Mouse (Mus musculus): ENCODE data around the gene Ak9.
"Not testable (repeated sequence)": the region's sequence is repeated elsewhere in the genome, so short reads cannot be mapped to it uniquely, and the experiment has no call there.

GRCm38 (mm10) chr10:41410821-41411220 lies 107.0 kb downstream of the Ak9 start:
- TF ChIP-seq CEBPB (IDR thresholded peaks at IDR 0.05; ENCODE audit: insufficient read depth, poor library complexity, severe bottlenecking); USF1 (IDR thresholded peaks at IDR 0.05; ENCODE audit: low read depth); MAX (IDR thresholded peaks at IDR 0.05; ENCODE audit: low read depth); REST (IDR thresholded peaks at IDR 0.05; ENCODE audit: insufficient read depth, insufficient read length); POLR2AphosphoS2 (IDR thresholded peaks at IDR 0.05; ENCODE audit: insufficient read length, low read depth); MYOD1 (IDR thresholded peaks at IDR 0.05; ENCODE audit: control insufficient read depth in 1 of 3, insufficient read length in 2 of 3, low read depth in 2 of 3); POLR2A (IDR thresholded peaks at IDR 0.05; ENCODE audit: insufficient read length, low read depth); SRF (IDR thresholded peaks at IDR 0.05; ENCODE audit: control insufficient read depth, insufficient read length, low read depth); E2F4 (IDR thresholded peaks at IDR 0.05; ENCODE audit: insufficient read depth); TCF12 (IDR thresholded peaks at IDR 0.05; ENCODE audit: insufficient read depth, poor library complexity, severe bottlenecking); MYOG (IDR thresholded peaks at IDR 0.05; ENCODE audit: control insufficient read depth in 1 of 3, insufficient read depth in 1 of 3, insufficient read length in 2 of 3, low read depth in 2 of 3); TCF3 (IDR thresholded peaks at IDR 0.05; ENCODE audit: insufficient read length, low read depth): not testable (repeated sequence)
